In genomic region chr17:49433071-49433470, GRCm38 (mm10) we compare ENCODE assay signal across 16 mouse cellular contexts. TPM values are rescaled to one million over a fixed set of nuclear protein-coding genes. Genes with fewer than 3 reads are reported as not detected.
A peak's percentile ranks its signal among the peaks of the same experiment; 100 is the strongest.
DNase-seq lines count a peak whose midpoint lies in the region; ATAC-seq and TF ChIP-seq lines count a peak whose summit lies in the region.
"Had no signal": no experiment of that assay in that cellular context is flagged by ENCODE, and none has a peak within 500 bp of the region (broad histone marks: within the 10 kb centered on the region; RNA-seq: fewer than 3 reads in every experiment).

No protein-coding gene starts in this region.

- peak overlapping the region; percentile 83; the same call in 1 of the 2 replicates for H3K27ac ChIP-seq in liver, embryonic 12.5 days
- H3K27ac ChIP-seq in embryonic fibroblast, embryonic 13.5 days (ENCODE audit: insufficient read depth, low read length), result peak overlapping the region; percentile 68
- H3K27ac ChIP-seq in stomach, embryonic 16.5 days (ENCODE audit: low read length), result 0 out of 2 replicates have a peak overlapping the region, but pooled peaks have one; percentile 31
- H3K27ac ChIP-seq: forebrain, embryonic 13.5 days; hindbrain, embryonic 15.5 days; lung, embryonic 15.5 days; midbrain, embryonic 13.5 days; neural tube, embryonic 12.5 days had no signal

- ATAC-seq in liver, embryonic 12.5 days, result no peak
- ATAC-seq in stomach, embryonic 16.5 days (ENCODE audit: insufficient read depth, low FRiP score), result no peak
- ATAC-seq in cerebellum, adult (ENCODE audit: insufficient number of reproducible peaks, low FRiP score, low TSS enrichment), result no peak
- ATAC-seq: CD4-positive, CD25-positive, alpha-beta regulatory T cell, adult 4 months; forebrain, embryonic 13.5 days; midbrain, embryonic 13.5 days had no signal

- 79% methylated on average over 6 of the region's 6 CpGs for WGBS in liver, embryonic 12.5 days (ENCODE audit: insufficient replicate concordance)
- WGBS in stomach, embryonic 16.5 days, result 95% methylated on average over 6 of the region's 6 CpGs

- peaks cover 67% of the 10 kb centered on the region for H3K36me3 ChIP-seq in liver, embryonic 12.5 days
- H3K36me3 ChIP-seq in stomach, embryonic 16.5 days (ENCODE audit: control insufficient read depth, insufficient read depth, low read length), result peaks cover 25% of the 10 kb centered on the region; the same call in 1 of the 2 replicates

- no peaks in the 10 kb centered on the region for H3K27me3 ChIP-seq in liver, embryonic 12.5 days (replicated peaks)
- no peaks in the 10 kb centered on the region for H3K27me3 ChIP-seq in stomach, embryonic 16.5 days (ENCODE audit: control insufficient read depth, insufficient read depth, low read length)
- H3K27me3 ChIP-seq: forebrain, embryonic 13.5 days; hindbrain, embryonic 15.5 days; lung, embryonic 15.5 days; megakaryocyte, embryonic 14.5 days; midbrain, embryonic 13.5 days; neural tube, embryonic 12.5 days had no signal

- peaks cover 87% of the 10 kb centered on the region for H3K4me1 ChIP-seq in liver, embryonic 12.5 days
- peaks cover 15% of the 10 kb centered on the region for H3K4me1 ChIP-seq in embryonic fibroblast, embryonic 13.5 days (ENCODE audit: control insufficient read depth, insufficient read depth, low read length)
- peaks cover 30% of the 10 kb centered on the region for H3K4me1 ChIP-seq in stomach, embryonic 16.5 days (ENCODE audit: control insufficient read depth, insufficient read depth, low read length)

- peak overlapping the region; percentile 43 for H3K4me2 ChIP-seq in liver, embryonic 12.5 days
- no peak overlapping the region for H3K4me2 ChIP-seq in stomach, embryonic 16.5 days (ENCODE audit: low read depth, low read length)
- H3K4me2 ChIP-seq: forebrain, embryonic 13.5 days; hindbrain, embryonic 15.5 days; lung, embryonic 15.5 days; midbrain, embryonic 13.5 days; neural tube, embryonic 12.5 days had no signal

- TF ChIP-seq CTCF in embryonic fibroblast, embryonic 13.5 days (IDR thresholded peaks at IDR 0.05; ENCODE audit: borderline replicate concordance, insufficient read depth, low read length), result no peak

- no peak for TF ChIP-seq POLR2A in embryonic fibroblast, embryonic 13.5 days (IDR thresholded peaks at IDR 0.05; ENCODE audit: low read depth, low read length)

- H3K9ac ChIP-seq in liver, embryonic 12.5 days, result no peak overlapping the region; the same call in 1 of the 2 replicates
- H3K9ac ChIP-seq in stomach, embryonic 16.5 days (ENCODE audit: low read length), result no peak overlapping the region
- H3K9ac ChIP-seq: forebrain, embryonic 13.5 days; hindbrain, embryonic 15.5 days; lung, embryonic 15.5 days; midbrain, embryonic 13.5 days; neural tube, embryonic 12.5 days had no signal

- H3K9me3 ChIP-seq in liver, embryonic 12.5 days (replicated peaks), result no peaks in the 10 kb centered on the region
- no peaks in the 10 kb centered on the region for H3K9me3 ChIP-seq in stomach, embryonic 16.5 days (replicated peaks; ENCODE audit: control insufficient read depth, low read length)
- H3K9me3 ChIP-seq: forebrain, embryonic 13.5 days; hindbrain, embryonic 15.5 days; lung, embryonic 15.5 days; megakaryocyte, embryonic 14.5 days; midbrain, embryonic 13.5 days; neural tube, embryonic 12.5 days had no signal

- H3K4me3 ChIP-seq in liver, embryonic 12.5 days, result no peak overlapping the region
- H3K4me3 ChIP-seq in embryonic fibroblast, embryonic 13.5 days (ENCODE audit: insufficient read depth, low read length), result no peak overlapping the region
- no peak overlapping the region for H3K4me3 ChIP-seq in stomach, embryonic 16.5 days (replicated peaks; ENCODE audit: low read length)
- H3K4me3 ChIP-seq: forebrain, embryonic 13.5 days; hindbrain, embryonic 15.5 days; lung, embryonic 15.5 days; midbrain, embryonic 13.5 days; neural tube, embryonic 12.5 days had no signal

- DNase-seq in heart, adult 11 months, result peak; percentile 85
- DNase-seq in heart, adult 9 months (ENCODE audit: low spot score in 2 of 2), result no peak
- DNase-seq in liver, result no peak
- DNase-seq: cerebellum, adult 11-12 months; right cerebral cortex, postnatal 25 days had no signal

RNA-seq across cellular contexts. Expression of gene Mocs1, which starts 4.9 kb away (rescaled TPM):
- 6.5 and 9.4 TPM in 2 replicates for polyA plus RNA-seq in liver, embryonic 12.5 days (2016; fragmentation: Nextera tagmentation; extraction: Ambion mirVana)
- polyA plus RNA-seq in embryonic fibroblast, embryonic 13.5 days (2011; ENCODE audit: insufficient read length, low read depth, missing spikeins), result 18.5 and 19.5 TPM in 2 replicates
- 7.3 and 8.2 TPM in 2 replicates for polyA plus RNA-seq in stomach, embryonic 16.5 days (2015; fragmentation: Nextera tagmentation; extraction: Ambion mirVana)

Comparison
In these comparisons a context has a peak if more than half of its experiments do, and no peak if none do; other contexts are left out.
1. H3K27ac ChIP-seq: peak in every context shown above with its lines; median percentile 83 in liver, embryonic 12.5 days; 68 in embryonic fibroblast, embryonic 13.5 days; 31 in stomach, embryonic 16.5 days.